Mouse (Mus musculus): ENCODE results near the gene Ttc9. TPM values are rescaled to one million over a fixed set of nuclear protein-coding genes. Genes with fewer than 3 reads are reported as not detected.

Ttc9 gene
- polyA plus RNA-seq, 1 experiment, result not detected

DNA sequence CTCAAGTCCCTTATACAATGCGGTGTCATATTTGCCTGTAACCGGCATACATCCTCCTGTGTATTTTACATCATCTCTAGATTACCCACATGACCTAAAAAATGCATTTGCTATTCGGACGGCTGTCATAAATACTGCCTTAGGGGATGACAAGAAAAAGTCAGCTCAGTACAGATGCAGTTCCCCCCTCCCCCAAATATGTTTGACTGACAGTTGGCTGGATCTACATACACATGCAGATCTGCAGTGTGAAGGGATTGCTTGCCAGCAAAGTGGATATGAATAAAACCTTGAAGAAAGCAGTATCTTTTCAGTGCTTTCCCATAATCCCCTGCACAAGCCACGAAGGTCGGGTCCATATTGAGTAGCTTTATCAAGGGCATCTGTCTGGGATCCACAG, 15.8 kb downstream of the Ttc9 start:
- H3K4me3 ChIP-seq (ENCODE audit: insufficient read depth, low read depth, low read length), result no peak overlapping the region
- TF ChIP-seq POLR2A (IDR thresholded peaks at IDR 0.05; ENCODE audit: insufficient read depth, low read depth, low read length) (no peak), CTCF (IDR thresholded peaks at IDR 0.05; ENCODE audit: insufficient read depth, low read depth, low read length) (no peak)
- H3K4me1 ChIP-seq (ENCODE audit: control insufficient read depth, insufficient read depth, low read length), result no peaks in the 10 kb centered on the region
- no peak overlapping the region for H3K27ac ChIP-seq (ENCODE audit: insufficient read depth, low read depth, low read length)
- WGBS, result 89% methylated on average over 6 of the region's 6 CpGs

DNA sequence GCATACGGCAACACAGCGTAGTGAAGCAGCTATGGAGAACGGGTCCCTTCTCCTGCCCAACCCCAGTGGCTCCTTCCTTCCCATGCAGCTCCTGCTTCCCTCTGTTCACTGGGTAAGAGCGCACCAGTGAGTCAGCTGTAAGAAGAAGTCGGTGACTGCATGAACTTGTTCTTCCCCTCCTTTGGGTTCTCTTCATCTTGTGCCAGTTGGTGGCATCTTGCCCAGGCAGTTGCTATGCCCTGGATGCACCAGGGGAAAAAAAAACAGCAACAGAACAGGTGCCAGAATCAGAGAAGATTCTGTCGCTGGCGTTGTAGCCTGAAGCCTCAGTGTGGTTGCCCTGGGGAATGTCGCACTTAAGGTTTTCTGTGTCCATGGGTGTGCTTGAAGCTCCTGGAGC, 22.3 kb downstream of the Ttc9 start:
- H3K4me3 ChIP-seq (ENCODE audit: insufficient read depth, low read depth, low read length), result no peak overlapping the region
- peaks cover 4% of the 10 kb centered on the region; the same call in 1 of the 2 replicates for H3K4me1 ChIP-seq (ENCODE audit: control insufficient read depth, insufficient read depth, low read length)
- no peak overlapping the region for H3K27ac ChIP-seq (ENCODE audit: insufficient read depth, low read depth, low read length)
- WGBS, result 48% methylated on average over 8 of the region's 8 CpGs
- no peak for TF ChIP-seq POLR2A (IDR thresholded peaks at IDR 0.05; ENCODE audit: insufficient read depth, low read depth, low read length)
- TF ChIP-seq CTCF (IDR thresholded peaks at IDR 0.05; ENCODE audit: insufficient read depth, low read depth, low read length), result no peak

DNA sequence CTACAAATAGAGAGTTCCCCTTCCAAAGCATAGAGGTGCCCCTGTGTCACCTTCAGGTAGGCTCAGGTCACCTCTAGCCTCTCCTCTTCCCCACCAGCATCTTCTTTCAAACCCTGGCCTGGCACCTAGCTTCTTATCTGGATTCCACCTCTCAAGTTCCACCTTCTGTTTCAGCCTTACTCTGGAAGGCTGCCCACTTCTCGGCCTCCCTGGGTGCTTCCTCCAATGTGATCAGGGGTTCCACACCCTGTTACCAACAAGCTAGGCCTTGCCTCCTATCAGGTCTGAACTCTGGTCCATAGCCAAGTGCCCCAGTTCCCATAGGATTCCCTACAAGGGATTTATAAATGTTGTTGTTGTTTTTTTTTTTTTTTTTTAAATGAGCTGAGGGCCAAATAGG, 26.3 kb downstream of the Ttc9 start:
- 80% methylated on average over 1 of the region's 1 CpGs for WGBS
- Histone ChIP-seq H3K27ac (ENCODE audit: insufficient read depth, low read depth, low read length) (no peak overlapping the region), H3K4me1 (ENCODE audit: control insufficient read depth, insufficient read depth, low read length) (peaks cover 4% of the 10 kb centered on the region; the same call in 1 of the 2 replicates), H3K4me3 (ENCODE audit: insufficient read depth, low read depth, low read length) (no peak overlapping the region)
- TF ChIP-seq POLR2A (IDR thresholded peaks at IDR 0.05; ENCODE audit: insufficient read depth, low read depth, low read length) (no peak), CTCF (IDR thresholded peaks at IDR 0.05; ENCODE audit: insufficient read depth, low read depth, low read length) (no peak)

DNA sequence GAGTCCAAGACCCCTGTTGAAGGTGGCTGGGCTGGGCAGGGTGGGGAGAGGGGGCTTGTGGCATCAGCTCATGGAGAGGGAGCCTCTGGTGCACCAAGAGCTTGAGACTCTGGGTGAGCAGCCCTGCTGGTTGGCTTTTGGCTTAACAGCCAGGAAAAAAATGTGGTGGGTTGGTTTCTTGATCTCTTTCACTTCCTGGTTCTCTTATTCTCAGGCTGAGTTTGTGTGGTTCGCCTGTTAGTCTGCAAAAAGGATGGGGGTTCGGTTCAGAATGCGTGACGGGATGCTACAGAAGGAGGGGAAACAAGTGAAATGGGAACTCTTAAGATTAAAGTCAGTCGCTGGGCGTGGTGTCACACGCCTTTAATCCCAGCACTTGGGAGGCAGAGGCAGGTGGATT, 27.0 kb downstream of the Ttc9 start:
- 94% methylated on average over 7 of the region's 7 CpGs for WGBS
- TF ChIP-seq POLR2A (IDR thresholded peaks at IDR 0.05; ENCODE audit: insufficient read depth, low read depth, low read length), result no peak
- TF ChIP-seq CTCF (IDR thresholded peaks at IDR 0.05; ENCODE audit: insufficient read depth, low read depth, low read length), result no peak
- Histone ChIP-seq H3K4me1 (ENCODE audit: control insufficient read depth, insufficient read depth, low read length) (peaks cover 4% of the 10 kb centered on the region; the same call in 1 of the 2 replicates), H3K4me3 (ENCODE audit: insufficient read depth, low read depth, low read length) (no peak overlapping the region), H3K27ac (ENCODE audit: insufficient read depth, low read depth, low read length) (no peak overlapping the region)

DNA sequence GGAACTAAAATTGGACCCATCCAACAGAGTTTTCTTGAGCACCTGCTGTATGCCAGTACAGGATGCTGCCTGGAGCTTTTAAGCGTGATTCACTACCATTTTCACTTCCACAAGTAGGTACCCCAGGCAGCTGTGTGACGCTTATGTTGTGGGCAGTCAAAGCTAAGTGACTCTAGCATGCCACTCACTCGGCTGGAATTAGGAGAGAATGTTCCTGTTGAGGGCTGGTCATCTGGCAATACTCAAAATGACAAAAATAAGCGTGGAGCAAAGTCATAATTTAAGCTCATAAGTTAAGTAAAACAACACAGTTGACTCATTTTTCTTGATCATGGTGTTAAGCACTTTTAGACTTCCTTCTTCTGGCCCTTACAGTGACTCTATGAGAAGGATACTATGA, 31.0 kb downstream of the Ttc9 start:
- no peak for TF ChIP-seq POLR2A (IDR thresholded peaks at IDR 0.05; ENCODE audit: insufficient read depth, low read depth, low read length)
- TF ChIP-seq CTCF (IDR thresholded peaks at IDR 0.05; ENCODE audit: insufficient read depth, low read depth, low read length), result no peak
- Histone ChIP-seq H3K4me1 (ENCODE audit: control insufficient read depth, insufficient read depth, low read length) (peaks cover 5% of the 10 kb centered on the region), H3K4me3 (ENCODE audit: insufficient read depth, low read depth, low read length) (no peak overlapping the region), H3K27ac (ENCODE audit: insufficient read depth, low read depth, low read length) (no peak overlapping the region)
- WGBS, result 93% methylated on average over 4 of the region's 4 CpGs

DNA sequence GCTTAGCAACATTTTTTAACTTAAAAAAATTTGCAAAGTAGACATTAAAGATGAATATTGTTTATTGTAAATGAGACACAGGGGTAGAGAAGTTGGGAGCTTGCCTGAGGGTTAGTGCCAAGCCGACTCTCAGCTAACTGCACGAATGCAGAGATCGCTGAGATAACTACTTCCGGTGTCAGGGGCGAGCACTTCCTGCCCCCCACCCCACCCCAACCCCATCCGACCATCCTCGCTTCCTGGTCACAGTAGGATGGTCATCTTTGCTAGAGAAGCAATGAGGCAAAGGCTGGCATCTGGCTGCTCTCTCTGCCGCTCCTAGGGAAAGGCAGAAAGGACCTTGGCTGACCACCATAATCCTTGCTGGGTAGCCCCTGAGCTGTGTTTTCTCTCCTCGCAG, 32.1 kb downstream of the Ttc9 start:
- Histone ChIP-seq H3K27ac (ENCODE audit: insufficient read depth, low read depth, low read length) (no peak overlapping the region), H3K4me3 (ENCODE audit: insufficient read depth, low read depth, low read length) (no peak overlapping the region), H3K4me1 (ENCODE audit: control insufficient read depth, insufficient read depth, low read length) (peaks cover 5% of the 10 kb centered on the region; the same call in 1 of the 2 replicates)
- TF ChIP-seq POLR2A (IDR thresholded peaks at IDR 0.05; ENCODE audit: insufficient read depth, low read depth, low read length) (no peak), CTCF (IDR thresholded peaks at IDR 0.05; ENCODE audit: insufficient read depth, low read depth, low read length) (no peak)
- 97% methylated on average over 9 of the region's 9 CpGs for WGBS

DNA sequence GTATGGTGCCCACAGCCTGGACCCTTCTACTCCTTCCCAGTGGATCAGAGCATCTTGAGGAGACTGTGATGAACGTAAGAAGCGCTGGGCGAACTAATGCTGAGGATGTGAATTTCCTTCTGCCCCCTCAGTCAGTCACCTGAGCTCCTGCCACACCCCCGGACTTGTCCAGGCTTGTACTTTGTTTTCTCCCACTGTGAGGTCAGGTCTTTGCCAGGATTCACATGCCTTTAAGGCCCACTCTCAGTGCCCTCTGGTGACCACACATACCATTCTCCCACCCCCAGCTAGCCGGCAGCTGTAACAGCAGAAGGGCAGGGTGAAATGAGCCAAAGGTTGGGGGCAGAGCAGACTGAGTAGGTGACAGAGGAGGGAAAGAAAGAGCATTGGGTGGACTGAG, 32.9 kb downstream of the Ttc9 start:
- H3K4me1 ChIP-seq (ENCODE audit: control insufficient read depth, insufficient read depth, low read length), result peaks cover 5% of the 10 kb centered on the region; the same call in 1 of the 2 replicates
- TF ChIP-seq POLR2A (IDR thresholded peaks at IDR 0.05; ENCODE audit: insufficient read depth, low read depth, low read length) (no peak), CTCF (IDR thresholded peaks at IDR 0.05; ENCODE audit: insufficient read depth, low read depth, low read length) (no peak)
- no peak overlapping the region for H3K27ac ChIP-seq (ENCODE audit: insufficient read depth, low read depth, low read length)
- no peak overlapping the region for H3K4me3 ChIP-seq (ENCODE audit: insufficient read depth, low read depth, low read length)
- 86% methylated on average over 5 of the region's 5 CpGs for WGBS

DNA sequence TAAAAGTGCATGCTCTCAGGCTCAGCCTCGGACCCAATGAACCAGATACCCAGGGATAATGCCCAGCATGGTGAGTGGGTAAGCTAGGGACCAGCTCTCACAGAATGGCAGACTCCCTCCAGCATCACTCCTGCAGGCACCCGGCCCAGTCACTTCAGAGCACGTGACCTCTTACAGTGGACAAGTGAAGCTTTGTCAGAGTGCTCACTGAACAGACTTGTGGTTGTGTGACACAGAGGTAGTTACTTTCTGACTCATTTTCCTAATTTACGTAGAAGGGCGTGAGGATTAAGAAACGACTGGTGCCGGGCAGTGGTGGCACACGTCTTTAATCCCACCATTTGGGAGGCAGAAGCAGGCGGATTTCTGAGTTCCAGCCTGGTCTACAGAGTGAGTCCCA, 37.4 kb downstream of the Ttc9 start:
- WGBS, result 76% methylated on average over 9 of the region's 9 CpGs
- Histone ChIP-seq H3K4me1 (ENCODE audit: control insufficient read depth, insufficient read depth, low read length) (peaks cover 5% of the 10 kb centered on the region; the same call in 1 of the 2 replicates), H3K27ac (ENCODE audit: insufficient read depth, low read depth, low read length) (no peak overlapping the region), H3K4me3 (ENCODE audit: insufficient read depth, low read depth, low read length) (no peak overlapping the region)
- TF ChIP-seq CTCF (IDR thresholded peaks at IDR 0.05; ENCODE audit: insufficient read depth, low read depth, low read length), result no peak
- TF ChIP-seq POLR2A (IDR thresholded peaks at IDR 0.05; ENCODE audit: insufficient read depth, low read depth, low read length), result no peak

DNA sequence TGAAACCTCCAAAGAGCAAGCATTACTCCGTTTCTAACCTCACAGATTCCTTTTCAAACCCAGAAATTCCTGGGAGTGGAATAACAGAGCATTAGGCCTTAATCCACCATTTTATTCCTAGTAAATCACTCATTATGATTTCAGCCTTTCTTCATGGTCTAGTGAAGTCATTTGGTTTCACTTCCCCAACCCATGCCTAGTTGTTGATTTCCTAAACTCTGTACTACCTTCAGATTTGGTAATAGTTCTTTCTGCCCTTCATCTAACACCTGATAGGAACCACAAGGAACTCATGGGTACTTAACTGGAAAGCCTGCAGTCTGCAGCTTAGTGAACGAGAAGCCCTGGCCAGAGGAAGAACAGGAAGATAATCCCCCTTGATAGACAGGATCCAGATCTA, 44.5 kb downstream of the Ttc9 start:
- TF ChIP-seq POLR2A (IDR thresholded peaks at IDR 0.05; ENCODE audit: insufficient read depth, low read depth, low read length) (no peak), CTCF (IDR thresholded peaks at IDR 0.05; ENCODE audit: insufficient read depth, low read depth, low read length) (no peak)
- H3K27ac ChIP-seq (ENCODE audit: insufficient read depth, low read depth, low read length), result no peak overlapping the region
- no peak overlapping the region for H3K4me3 ChIP-seq (ENCODE audit: insufficient read depth, low read depth, low read length)
- 74% methylated on average over 2 of the region's 2 CpGs for WGBS
- no peaks in the 10 kb centered on the region for H3K4me1 ChIP-seq (ENCODE audit: control insufficient read depth, insufficient read depth, low read length)
